Mouse (Mus musculus): ENCODE measurements around the gene Hesx1.

DNA sequence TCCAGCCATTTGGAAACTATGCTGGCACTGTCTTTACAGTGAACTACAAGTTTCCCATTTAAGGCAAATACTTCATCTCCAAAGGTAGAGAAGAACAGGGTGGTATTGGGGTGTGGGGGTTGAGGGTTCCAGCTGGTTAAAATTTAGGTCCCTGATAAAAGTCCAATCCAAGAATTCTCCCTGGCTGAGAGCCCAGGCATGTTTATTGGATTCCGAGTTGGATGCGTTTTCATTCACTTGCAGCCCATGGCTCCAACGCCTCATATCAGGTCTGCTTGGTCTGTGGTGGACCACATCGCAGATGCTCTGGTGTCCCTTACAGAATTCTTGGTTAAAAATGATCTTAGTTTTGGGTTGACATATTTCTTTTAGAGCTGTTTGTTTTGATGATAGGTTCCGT lies 49.2 kb downstream of the Hesx1 start:
- TF ChIP-seq CTCF (IDR thresholded peaks at IDR 0.05; ENCODE audit: insufficient read depth, low read depth, low read length) (no peak), POLR2A (IDR thresholded peaks at IDR 0.05; ENCODE audit: insufficient read depth, low read depth, low read length) (no peak)
